Mouse (Mus musculus) kidney, embryonic 15.5 days (tissue): ENCODE measurements around the gene Galns. TPM values are rescaled to one million over a fixed set of nuclear protein-coding genes. Genes with fewer than 3 reads are reported as not detected.

Source experiments
- ATAC-seq: fragments of 200-750 bp; cut with Nextera tagmentation; replicated peaks from 2 replicates; pipeline ENCODE4 v1.8.0; 2017; ENCODE audit warnings: moderate TSS enrichment; ENCODE audit not compliant: low FRiP score
- H3K27ac ChIP-seq: fragments of 300-500 bp; sonication (generic); 2 replicates; pipeline ENCODE4 v1.5.1; 2015; ENCODE audit warnings: mild to moderate bottlenecking, inconsistent platforms
- H3K27me3 ChIP-seq: fragments of 300-500 bp; sonication (generic); 2 replicates; pipeline ENCODE4 v1.6.1; 2015; ENCODE audit warnings: inconsistent platforms
- H3K36me3 ChIP-seq: fragments of 300-500 bp; sonication (generic); 2 replicates; pipeline ENCODE4 v1.6.1; 2015; ENCODE audit warnings: inconsistent platforms
- H3K4me1 ChIP-seq: fragments of 300-500 bp; sonication (generic); 2 replicates; pipeline ENCODE4 v1.6.1; 2015; ENCODE audit warnings: inconsistent platforms
- H3K4me2 ChIP-seq: fragments of 300-500 bp; sonication (generic); 2 replicates; pipeline ENCODE4 v1.6.1; 2015; ENCODE audit warnings: moderate library complexity, mild to moderate bottlenecking, inconsistent platforms
- H3K4me3 ChIP-seq: fragments of 300-500 bp; sonication (generic); replicated peaks from 2 replicates; pipeline ENCODE4 v1.5.1; 2015; ENCODE audit warnings: mild to moderate bottlenecking, inconsistent platforms
- H3K9ac ChIP-seq: fragments of 300-500 bp; sonication (generic); 2 replicates; pipeline ENCODE4 v1.6.1; 2015; ENCODE audit warnings: mild to moderate bottlenecking, inconsistent platforms
- H3K9me3 ChIP-seq: fragments of 300-500 bp; sonication (generic); replicated peaks from 2 replicates; pipeline ENCODE4 v1.6.1; 2016; ENCODE audit warnings: inconsistent platforms
- WGBS: fragments of 180-500 bp; shearing (Covaris S2); methylation state at CpG from one replicate; pipeline ENCODE4 v1.1.7; 2015; ENCODE audit warnings: mixed read lengths; 5-methylcytosine and 5-hydroxymethylcytosine counted together
- polyA plus RNA-seq: library from polyadenylated mRNA; unstranded; fragments of >200 nt; fragmentation: Nextera tagmentation; extraction: Ambion mirVana; gene quantifications from 2 replicates; pipeline ENCODE4 v1.2.1, GENCODE M21; 2015

The Galns gene
- polyA plus RNA-seq, 1 experiment from 2014 or later = 16.0 TPM

- no peaks in the 10 kb centered on the region for H3K9me3 ChIP-seq
- peak; percentile 52 for ATAC-seq
- WGBS = 54% methylated on average over 22 of the region's 22 CpGs
- peaks cover 8% of the 10 kb centered on the region; the same call in 1 of the 2 replicates for H3K36me3 ChIP-seq
- 0 out of 2 replicates have a peak, but pooled peaks cover 11% of the 10 kb centered on the region for H3K4me1 ChIP-seq
- H3K27me3 ChIP-seq = peaks cover 15% of the 10 kb centered on the region
- peak overlapping the region; percentile 14 for H3K4me2 ChIP-seq
- no peak overlapping the region for H3K27ac ChIP-seq
- H3K4me3 ChIP-seq = no peak overlapping the region
- H3K9ac ChIP-seq = no peak overlapping the region
Measured at GRCm38 (mm10) chr8:122630696-122631095, 19.4 kb upstream of the Galns start.

- WGBS = 37% methylated on average over 10 of the region's 10 CpGs
- Histone ChIP-seq H3K9ac (no peak overlapping the region), H3K4me1 (0 out of 2 replicates have a peak, but pooled peaks cover 4% of the 10 kb centered on the region), H3K36me3 (peaks cover 8% of the 10 kb centered on the region; the same call in 1 of the 2 replicates), H3K4me2 (no peak overlapping the region), H3K9me3 (no peaks in the 10 kb centered on the region), H3K27me3 (peaks cover 15% of the 10 kb centered on the region), H3K4me3 (no peak overlapping the region), H3K27ac (no peak overlapping the region)
- no peak for ATAC-seq
Measured at GRCm38 (mm10) chr8:122629388-122629787, 18.1 kb upstream of the Galns start.

DNA sequence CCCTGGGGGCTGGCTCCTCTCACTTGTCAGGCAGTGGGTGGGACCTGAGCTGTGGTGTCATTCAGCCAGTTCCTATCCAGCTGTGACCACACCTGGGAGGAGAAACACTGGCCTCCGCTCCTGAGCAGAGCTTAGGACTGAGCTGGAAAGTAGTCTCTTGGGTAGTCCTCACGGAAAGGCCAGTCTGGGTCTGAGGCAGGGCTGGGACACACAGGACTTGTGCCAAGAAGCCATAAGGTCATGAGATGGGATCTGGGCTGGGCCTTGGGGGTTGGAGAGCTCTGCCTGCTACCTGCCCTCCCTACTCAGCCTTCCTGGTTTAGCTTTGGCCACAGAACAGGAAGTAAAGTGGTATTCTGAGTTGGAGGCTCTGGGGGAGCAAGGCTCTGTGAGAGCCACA is 15.6 kb upstream of the Galns start:
- Histone ChIP-seq H3K4me3 (no peak overlapping the region), H3K27me3 (peaks cover 15% of the 10 kb centered on the region), H3K9ac (no peak overlapping the region), H3K9me3 (no peaks in the 10 kb centered on the region), H3K36me3 (no peaks in the 10 kb centered on the region), H3K4me1 (peaks cover 5% of the 10 kb centered on the region; the same call in 1 of the 2 replicates), H3K27ac (no peak overlapping the region), H3K4me2 (no peak overlapping the region)
- 79% methylated on average over 2 of the region's 2 CpGs for WGBS
- ATAC-seq = no peak

DNA sequence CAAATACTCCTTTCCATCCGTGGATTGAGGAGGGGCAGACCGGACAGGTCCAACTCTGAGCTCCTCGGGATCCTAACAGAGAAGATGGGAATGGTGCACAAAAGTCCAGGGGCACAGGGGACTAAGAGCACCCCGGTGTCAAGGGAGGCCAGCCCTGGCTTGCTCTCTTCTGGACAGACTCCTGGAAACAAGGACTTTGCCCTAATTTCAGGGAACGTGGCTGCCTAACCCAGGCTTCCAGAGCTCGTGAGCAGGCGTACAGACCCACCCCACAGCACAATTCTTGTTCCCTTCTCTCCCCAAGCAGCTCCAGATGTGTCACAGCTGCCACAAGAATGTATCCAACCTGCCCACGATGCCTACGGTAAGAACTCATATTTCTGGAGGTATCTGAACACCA is 14.5 kb upstream of the Galns start:
- WGBS = 84% methylated on average over 9 of the region's 9 CpGs
- Histone ChIP-seq H3K9ac (no peak overlapping the region), H3K4me3 (no peak overlapping the region), H3K4me2 (no peak overlapping the region), H3K27ac (no peak overlapping the region), H3K36me3 (no peaks in the 10 kb centered on the region), H3K9me3 (no peaks in the 10 kb centered on the region), H3K27me3 (peaks cover 15% of the 10 kb centered on the region), H3K4me1 (peaks cover 13% of the 10 kb centered on the region)
- no peak for ATAC-seq

DNA sequence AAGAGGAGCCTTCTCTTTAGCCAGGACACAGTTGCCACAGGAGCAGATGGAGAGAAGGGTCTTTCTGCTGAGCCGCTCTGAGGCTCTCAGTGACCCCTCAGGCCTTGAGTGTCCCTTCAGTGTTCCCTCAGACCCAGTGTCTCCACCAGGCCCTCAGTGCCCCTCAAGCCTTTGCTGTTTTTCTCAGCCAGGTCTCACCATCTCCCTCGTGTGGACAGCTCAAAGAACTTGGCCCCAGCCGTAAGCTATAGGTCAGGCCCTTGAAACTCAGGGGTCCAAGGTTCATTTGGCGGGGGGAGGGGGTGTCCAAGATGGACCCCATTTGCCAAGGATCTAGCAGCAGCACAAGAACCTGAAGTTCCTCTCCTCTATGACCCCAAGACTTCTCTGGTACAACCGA is 13.4 kb upstream of the Galns start:
- H3K4me1 ChIP-seq = peaks cover 22% of the 10 kb centered on the region
- H3K9ac ChIP-seq = no peak overlapping the region
- no peak overlapping the region for H3K4me2 ChIP-seq
- H3K27me3 ChIP-seq = peaks cover 9% of the 10 kb centered on the region
- H3K27ac ChIP-seq = no peak overlapping the region
- ATAC-seq = no peak
- WGBS = 68% methylated on average over 5 of the region's 5 CpGs
- H3K9me3 ChIP-seq = no peaks in the 10 kb centered on the region
- no peak overlapping the region for H3K4me3 ChIP-seq
- H3K36me3 ChIP-seq = no peaks in the 10 kb centered on the region

DNA sequence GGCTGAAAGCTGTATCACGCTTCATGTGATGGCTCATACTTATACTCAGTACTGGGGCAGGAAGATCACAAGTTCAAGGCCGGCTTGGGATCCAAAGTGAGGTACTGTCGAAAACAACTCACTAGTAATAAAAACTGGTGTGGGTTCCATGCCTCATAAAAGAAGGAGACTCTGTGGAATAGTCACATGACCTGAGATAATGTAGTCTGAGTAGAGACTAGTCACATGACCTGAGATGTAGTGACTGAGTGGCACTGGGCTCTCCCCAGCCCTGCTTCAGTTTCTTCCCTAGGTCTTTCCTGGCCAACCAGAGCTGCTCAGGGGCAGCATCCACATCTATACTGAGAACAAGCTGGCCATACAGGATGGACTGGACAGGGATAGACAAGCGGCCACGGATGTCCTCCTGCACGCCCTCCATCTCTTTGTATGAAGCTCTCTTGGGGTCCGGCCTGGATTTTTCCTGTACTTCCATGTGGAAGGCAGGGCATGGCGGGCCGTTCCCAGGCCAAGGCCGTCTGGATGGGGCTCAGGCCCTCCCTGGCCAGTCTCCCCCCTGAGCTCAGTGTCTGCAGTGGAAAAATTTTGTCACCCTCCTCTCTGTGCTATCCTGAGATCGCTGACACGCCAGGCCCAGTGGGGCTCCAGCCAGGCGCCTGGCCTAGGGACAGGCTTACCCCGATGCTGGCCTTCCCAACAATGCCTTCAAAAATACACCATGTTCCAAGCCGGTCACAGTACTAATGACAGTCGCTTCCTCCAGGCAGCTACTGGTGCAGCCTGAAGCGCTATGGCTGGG is 12.8 kb upstream of the Galns start:
- WGBS = 91% methylated on average over 17 of the region's 17 CpGs
- H3K36me3 ChIP-seq = no peaks in the 10 kb centered on the region
- no peak for ATAC-seq
- H3K4me2 ChIP-seq = no peak overlapping the region
- 0 out of 2 replicates have a peak, but pooled peaks cover 5% of the 10 kb centered on the region for H3K27me3 ChIP-seq
- peaks cover 25% of the 10 kb centered on the region for H3K4me1 ChIP-seq
- H3K9ac ChIP-seq = no peak overlapping the region
- no peaks in the 10 kb centered on the region for H3K9me3 ChIP-seq
- no peak overlapping the region for H3K4me3 ChIP-seq
- no peak overlapping the region for H3K27ac ChIP-seq

DNA sequence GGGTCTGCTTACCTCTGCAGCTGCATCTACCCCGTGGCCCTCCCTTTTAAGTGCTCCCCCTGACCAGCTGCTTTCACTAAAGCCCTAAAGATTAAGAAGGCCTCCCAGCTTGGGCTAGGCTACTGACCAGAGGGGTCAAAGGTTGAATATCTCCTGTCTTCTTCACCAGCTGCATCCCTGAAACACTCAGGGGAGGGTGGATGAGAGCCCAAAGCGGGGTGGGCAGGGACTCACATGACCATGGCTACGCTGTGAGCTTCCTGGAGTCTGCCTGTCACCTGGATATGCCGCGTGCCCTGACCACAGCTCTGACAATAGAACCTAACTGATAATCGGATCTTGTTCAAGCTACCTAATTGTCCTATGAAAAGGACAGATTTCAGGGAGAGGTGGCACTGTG is 11.5 kb upstream of the Galns start, which contains the start of gene Pabpn1l:
Gene Pabpn1l, minus strand, starts transcription at position 13 of the 400 bp plus-strand sequence.
- Histone ChIP-seq H3K27ac (peak within 1 kb of the TSS; percentile 41; the same call in 1 of the 2 replicates), H3K4me2 (no peak within 1 kb of the TSS), H3K36me3 (no peaks in the 10 kb centered on the region), H3K4me3 (no peak within 1 kb of the TSS), H3K4me1 (peaks cover 30% of the 10 kb centered on the region), H3K27me3 (no peaks in the 10 kb centered on the region), H3K9me3 (no peaks in the 10 kb centered on the region), H3K9ac (no peak within 1 kb of the TSS)
- WGBS = 76% methylated on average over 6 of the region's 6 CpGs
- ATAC-seq = no peak

GRCm38 (mm10) chr8:122620446-122620845 is 9.2 kb upstream of the Galns start:
- Histone ChIP-seq H3K4me1 (peaks cover 35% of the 10 kb centered on the region), H3K4me2 (no peak overlapping the region), H3K9ac (no peak overlapping the region), H3K9me3 (no peaks in the 10 kb centered on the region), H3K27ac (no peak overlapping the region), H3K36me3 (peaks cover under 1% of the 10 kb centered on the region; the same call in 1 of the 2 replicates), H3K4me3 (no peak overlapping the region), H3K27me3 (no peaks in the 10 kb centered on the region)
- no peak for ATAC-seq
- 25% methylated on average over 5 of the region's 5 CpGs for WGBS

- no peaks in the 10 kb centered on the region for H3K9me3 ChIP-seq
- no peak overlapping the region for H3K9ac ChIP-seq
- peaks cover 12% of the 10 kb centered on the region; the same call in 1 of the 2 replicates for H3K36me3 ChIP-seq
- no peaks in the 10 kb centered on the region for H3K27me3 ChIP-seq
- 68% methylated on average over 6 of the region's 6 CpGs for WGBS
- ATAC-seq = no peak
- no peak overlapping the region for H3K27ac ChIP-seq
- H3K4me1 ChIP-seq = peaks cover 35% of the 10 kb centered on the region
- no peak overlapping the region for H3K4me2 ChIP-seq
- H3K4me3 ChIP-seq = no peak overlapping the region
Measured at GRCm38 (mm10) chr8:122618660-122619378, 7.6 kb upstream of the Galns start.

DNA sequence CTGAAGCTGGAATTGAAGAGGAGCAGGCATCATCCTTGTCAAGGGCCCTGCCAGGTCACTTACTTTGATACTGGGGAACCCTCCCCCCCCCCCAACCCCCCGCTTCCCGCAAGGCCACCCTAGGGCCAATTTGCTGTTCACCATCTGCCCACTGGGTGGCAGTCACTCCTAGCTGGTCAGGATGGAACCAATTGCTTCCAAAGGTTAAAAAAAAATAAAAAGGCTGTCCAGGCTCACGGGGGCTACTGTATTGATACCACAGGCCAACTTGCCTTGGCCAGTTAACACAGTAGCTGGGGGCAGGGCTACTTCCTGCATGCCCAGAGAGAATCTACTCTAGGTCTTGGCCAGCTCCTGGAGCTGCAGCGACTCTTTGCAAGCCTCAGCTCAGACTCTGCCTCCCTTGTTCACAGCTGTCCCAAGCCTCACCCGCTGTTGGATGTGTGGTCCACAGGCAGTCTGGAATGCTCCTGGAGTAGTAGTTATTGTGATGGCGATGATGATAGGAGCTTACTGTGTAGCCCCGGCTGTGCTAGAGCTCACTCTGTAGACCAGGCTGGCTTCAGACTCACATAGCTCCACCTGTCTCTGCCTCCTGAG is 6.8 kb upstream of the Galns start:
- H3K9me3 ChIP-seq = no peaks in the 10 kb centered on the region
- H3K27me3 ChIP-seq = no peaks in the 10 kb centered on the region
- 39% methylated on average over 5 of the region's 7 CpGs for WGBS
- H3K9ac ChIP-seq = no peak overlapping the region
- peak overlapping the region; percentile 37; the same call in 1 of the 2 replicates for H3K27ac ChIP-seq
- H3K4me2 ChIP-seq = no peak overlapping the region
- H3K36me3 ChIP-seq = peaks cover 12% of the 10 kb centered on the region; the same call in 1 of the 2 replicates
- H3K4me3 ChIP-seq = no peak overlapping the region
- H3K4me1 ChIP-seq = peaks cover 35% of the 10 kb centered on the region
- ATAC-seq = no peak; the same call in 1 of the 2 replicates

- Histone ChIP-seq H3K4me1 (peaks cover 42% of the 10 kb centered on the region), H3K36me3 (peaks cover 12% of the 10 kb centered on the region; the same call in 1 of the 2 replicates), H3K4me2 (no peak overlapping the region), H3K9ac (no peak overlapping the region), H3K9me3 (no peaks in the 10 kb centered on the region), H3K27me3 (no peaks in the 10 kb centered on the region), H3K4me3 (no peak overlapping the region), H3K27ac (no peak overlapping the region)
- 63% methylated on average over 9 of the region's 9 CpGs for WGBS
- ATAC-seq = no peak
Measured at GRCm38 (mm10) chr8:122616181-122616905, 5.1 kb upstream of the Galns start.
